Mouse (Mus musculus) hindbrain, embryonic 14.5 days (tissue): ENCODE data around the gene Dthd1. TPM values are rescaled to one million over a fixed set of nuclear protein-coding genes. Genes with fewer than 3 reads are reported as not detected.

Experiments
- ATAC-seq: fragments of 200-750 bp; cut with Nextera tagmentation; 2 replicates; pipeline ENCODE4 v1.8.0; 2017; ENCODE audit warnings: moderate number of reproducible peaks, mild to moderate bottlenecking, moderate TSS enrichment, moderate library complexity; ENCODE audit not compliant: low FRiP score
- DNase-seq: peaks from one replicate; pipeline ENCODE4 v3.0.0-alpha.2; 2015; ENCODE audit warnings: low spot score
- H3K27ac ChIP-seq: fragments of 300-500 bp; sonication (generic); 2 replicates; pipeline ENCODE4 v1.5.1; 2014; ENCODE audit warnings: mild to moderate bottlenecking, moderate library complexity
- H3K27me3 ChIP-seq: fragments of 300-500 bp; sonication (generic); 2 replicates; pipeline ENCODE4 v1.6.1; 2014; ENCODE audit warnings: mild to moderate bottlenecking, low read length, mixed read lengths; ENCODE audit not compliant: control insufficient read depth, insufficient read depth
- H3K36me3 ChIP-seq: fragments of 300-500 bp; sonication (generic); replicated peaks from 2 replicates; pipeline ENCODE4 v1.6.1; 2014; ENCODE audit not compliant: control insufficient read depth, insufficient read depth
- H3K4me1 ChIP-seq: fragments of 300-500 bp; sonication (generic); replicated peaks from 2 replicates; pipeline ENCODE4 v1.6.1; 2014; ENCODE audit warnings: antibody characterized with exemption, low read length, mixed read lengths; ENCODE audit not compliant: control insufficient read depth, insufficient read depth
- H3K4me2 ChIP-seq: fragments of 300-500 bp; sonication (generic); replicated peaks from 2 replicates; pipeline ENCODE4 v1.6.1; 2014; ENCODE audit warnings: mild to moderate bottlenecking, moderate library complexity
- H3K4me3 ChIP-seq: fragments of 300-500 bp; sonication (generic); replicated peaks from 2 replicates; pipeline ENCODE4 v1.5.1; 2014; ENCODE audit warnings: mild to moderate bottlenecking, low read length
- H3K9ac ChIP-seq: fragments of 300-500 bp; sonication (generic); 2 replicates; pipeline ENCODE4 v1.6.1; 2014
- H3K9me3 ChIP-seq: fragments of 300-500 bp; sonication (generic); 2 replicates; pipeline ENCODE4 v1.6.1; 2016; ENCODE audit warnings: low read length; ENCODE audit not compliant: control insufficient read depth
- WGBS: fragments of 180-500 bp; shearing (Covaris S2); extraction: QIAGEN DNeasy Blood & Tissue Kit; methylation state at CpG from one replicate; pipeline ENCODE4 v1.1.7; 2014; 5-methylcytosine and 5-hydroxymethylcytosine counted together
- polyA plus RNA-seq: library from polyadenylated mRNA; unstranded; fragments of >200 nt; fragmentation: Nextera tagmentation; extraction: Ambion mirVana; gene quantifications from 2 replicates; pipeline ENCODE4 v1.2.1, GENCODE M21; 2014

Gene Dthd1
- polyA plus RNA-seq, 1 experiment from 2014 or later = not detected

- Histone ChIP-seq H3K9ac (no peak overlapping the region), H3K9me3 (no peaks in the 10 kb centered on the region), H3K27ac (no peak overlapping the region), H3K27me3 (no peaks in the 10 kb centered on the region), H3K4me2 (no peak overlapping the region), H3K4me3 (no peak overlapping the region), H3K36me3 (no peaks in the 10 kb centered on the region), H3K4me1 (no peaks in the 10 kb centered on the region)
- DNase-seq (no peak), ATAC-seq (no peak)
- 96% methylated on average over 5 of the region's 5 CpGs for WGBS
Measured at GRCm38 (mm10) chr5:62790921-62791564, 22.6 kb upstream of the Dthd1 start.

GRCm38 (mm10) chr5:62792776-62793175 is 20.8 kb upstream of the Dthd1 start:
- Histone ChIP-seq H3K27ac (no peak overlapping the region), H3K4me3 (no peak overlapping the region), H3K27me3 (no peaks in the 10 kb centered on the region), H3K9me3 (no peaks in the 10 kb centered on the region), H3K36me3 (no peaks in the 10 kb centered on the region), H3K9ac (no peak overlapping the region), H3K4me1 (no peaks in the 10 kb centered on the region), H3K4me2 (no peak overlapping the region)
- DNase-seq = no peak
- WGBS = 85% methylated on average over 1 of the region's 1 CpGs
- ATAC-seq = no peak

GRCm38 (mm10) chr5:62814072-62814414 is 420 bp downstream of the Dthd1 start:
- ATAC-seq = no peak; the same call in 1 of the 2 replicates
- H3K9ac ChIP-seq = no peak overlapping the region

GRCm38 (mm10) chr5:62815741-62816140 is 2.1 kb downstream of the Dthd1 start:
- H3K27me3 ChIP-seq = no peaks in the 10 kb centered on the region
- no peak overlapping the region for H3K27ac ChIP-seq
- no peaks in the 10 kb centered on the region for H3K9me3 ChIP-seq
- 75% methylated on average over 1 of the region's 1 CpGs for WGBS
- no peak overlapping the region for H3K4me3 ChIP-seq
- ATAC-seq (no peak), DNase-seq (no peak)
- H3K4me1 ChIP-seq = no peaks in the 10 kb centered on the region
- no peak overlapping the region for H3K9ac ChIP-seq
- H3K4me2 ChIP-seq = no peak overlapping the region
- no peaks in the 10 kb centered on the region for H3K36me3 ChIP-seq

More at GRCm38 (mm10) chr5:62814072-62814414, 420 bp downstream of the Dthd1 start:
- 47% methylated on average over 1 of the region's 1 CpGs for WGBS
- Histone ChIP-seq H3K36me3 (no peaks in the 10 kb centered on the region), H3K4me1 (no peaks in the 10 kb centered on the region), H3K9me3 (peaks cover 1% of the 10 kb centered on the region; the same call in 1 of the 2 replicates), H3K4me2 (no peak overlapping the region), H3K27ac (no peak overlapping the region), H3K4me3 (no peak overlapping the region), H3K27me3 (no peaks in the 10 kb centered on the region)
- no peak for DNase-seq

- no peaks in the 10 kb centered on the region for H3K4me1 ChIP-seq
- 87% methylated on average over 2 of the region's 2 CpGs for WGBS
- no peak overlapping the region for H3K27ac ChIP-seq
- H3K4me2 ChIP-seq = no peak overlapping the region
- ATAC-seq (no peak), DNase-seq (no peak)
- no peak overlapping the region for H3K4me3 ChIP-seq
- H3K36me3 ChIP-seq = no peaks in the 10 kb centered on the region
- no peak overlapping the region for H3K9ac ChIP-seq
- no peaks in the 10 kb centered on the region for H3K9me3 ChIP-seq
- no peaks in the 10 kb centered on the region for H3K27me3 ChIP-seq
Measured at GRCm38 (mm10) chr5:62819567-62819966, 5.9 kb downstream of the Dthd1 start.

- Histone ChIP-seq H3K27ac (no peak overlapping the region), H3K36me3 (no peaks in the 10 kb centered on the region), H3K9ac (no peak overlapping the region), H3K27me3 (no peaks in the 10 kb centered on the region), H3K4me3 (no peak overlapping the region), H3K4me2 (no peak overlapping the region), H3K4me1 (no peaks in the 10 kb centered on the region), H3K9me3 (no peaks in the 10 kb centered on the region)
- ATAC-seq (peak; percentile 37; the same call in 1 of the 2 replicates), DNase-seq (no peak)
- 71% methylated on average over 8 of the region's 8 CpGs for WGBS
Measured at GRCm38 (mm10) chr5:62820363-62821271, 7.0 kb downstream of the Dthd1 start.

- DNase-seq (no peak), ATAC-seq (no peak)
- no peaks in the 10 kb centered on the region for H3K27me3 ChIP-seq
- 94% methylated on average over 3 of the region's 3 CpGs for WGBS
- no peak overlapping the region for H3K9ac ChIP-seq
- no peak overlapping the region for H3K27ac ChIP-seq
- H3K9me3 ChIP-seq = no peaks in the 10 kb centered on the region
- H3K4me3 ChIP-seq = no peak overlapping the region
- H3K4me2 ChIP-seq = no peak overlapping the region
- no peaks in the 10 kb centered on the region for H3K36me3 ChIP-seq
- no peaks in the 10 kb centered on the region for H3K4me1 ChIP-seq
Measured at GRCm38 (mm10) chr5:62842955-62843730, 29.5 kb downstream of the Dthd1 start.

GRCm38 (mm10) chr5:62846571-62847131 is 33.0 kb downstream of the Dthd1 start:
- no peaks in the 10 kb centered on the region for H3K36me3 ChIP-seq
- WGBS = 84% methylated on average over 6 of the region's 6 CpGs
- no peak for ATAC-seq
- H3K27ac ChIP-seq = no peak overlapping the region
- no peak overlapping the region for H3K4me2 ChIP-seq
- H3K9me3 ChIP-seq = no peaks in the 10 kb centered on the region
- no peaks in the 10 kb centered on the region for H3K4me1 ChIP-seq
- no peak for DNase-seq
- no peak overlapping the region for H3K9ac ChIP-seq
- no peaks in the 10 kb centered on the region for H3K27me3 ChIP-seq
- H3K4me3 ChIP-seq = no peak overlapping the region

- ATAC-seq (no peak), DNase-seq (no peak)
- Histone ChIP-seq H3K27ac (no peak overlapping the region), H3K4me3 (no peak overlapping the region), H3K9me3 (no peaks in the 10 kb centered on the region), H3K9ac (no peak overlapping the region), H3K27me3 (no peaks in the 10 kb centered on the region), H3K36me3 (no peaks in the 10 kb centered on the region), H3K4me1 (no peaks in the 10 kb centered on the region), H3K4me2 (no peak overlapping the region)
- 83% methylated on average over 2 of the region's 2 CpGs for WGBS
Measured at GRCm38 (mm10) chr5:62851337-62851736, 37.7 kb downstream of the Dthd1 start.
